Mouse (Mus musculus) olfactory bulb, adult 2 months (tissue): ENCODE data around the gene Fstl1.

ENCODE experiments used
- CTCF ChIP-seq: fragments of 200-500 bp; IDR thresholded peaks from 2 replicates; pipeline ENCODE4 v1.5.1; 2012; ENCODE audit warnings: low read depth, mild to moderate bottlenecking, low read length, moderate library complexity; ENCODE audit not compliant: insufficient read depth
- POLR2A ChIP-seq: fragments of 200-500 bp; IDR thresholded peaks from 2 replicates; pipeline ENCODE4 v1.6.1; 2012; ENCODE audit warnings: mild to moderate bottlenecking, low read depth, low read length, moderate library complexity; ENCODE audit not compliant: insufficient read depth

GRCm38 (mm10) chr16:37808866-37809622, 32.4 kb downstream of the Fstl1 start:
- TF ChIP-seq CTCF (no peak), POLR2A (no peak)
